Mouse (Mus musculus) left cerebral cortex, postnatal 10 days (tissue): ENCODE measurements at regions not wholly inside any gene's neighbourhood (a gene's known extent, or its start where the extent isn't known, plus 50 kb on each side); places are given as distances from the start of the nearest gene placed in this dataset.

Experiments
- DNase-seq, 2 experiments: peaks; one replicate each; pipeline ENCODE4 v3.0.0; 2021 to 2022; ENCODE audit warnings: low spot score in 2 of 2, mixed read lengths in 1 of 2; ENCODE audit errors: extremely low spot score in 1 of 2
- intact Hi-C: fragments of 180-260 bp; cut with DNase I; formaldehyde crosslinking; loops from one replicate; pipeline ENCODE4 v1.15.1; 2025

- no peak for DNase-seq
- intact Hi-C loops = no loop called here
Measured at GRCm38 (mm10) chr6:103374956-103375355, 135.4 kb upstream of the Chl1 start.

DNA sequence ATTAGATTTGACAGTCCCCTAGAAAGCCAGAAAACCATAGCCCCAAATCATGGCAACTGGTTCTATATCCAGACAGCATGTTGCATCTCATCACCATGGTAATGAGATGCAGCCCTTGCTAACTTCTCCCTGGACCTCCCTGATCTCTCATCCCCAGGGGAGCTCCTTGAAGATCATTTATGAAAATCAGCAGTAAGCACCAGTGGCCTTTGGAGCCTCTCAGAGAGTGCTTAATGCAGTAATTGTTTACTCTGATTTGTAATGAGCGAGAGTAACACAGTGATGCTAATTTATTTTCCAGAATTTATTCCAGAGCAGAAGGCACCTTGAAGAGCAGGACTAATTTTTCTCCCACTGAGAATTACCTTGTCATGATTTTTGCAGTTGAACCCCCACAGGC is 133.1 kb upstream of the Chl1 start:
- DNase-seq = no peak
- intact Hi-C loops = no loop called here

- intact Hi-C loops = no loop called here
- DNase-seq = no peak
Measured at GRCm38 (mm10) chr6:103378047-103378446, 132.3 kb upstream of the Chl1 start.

DNA sequence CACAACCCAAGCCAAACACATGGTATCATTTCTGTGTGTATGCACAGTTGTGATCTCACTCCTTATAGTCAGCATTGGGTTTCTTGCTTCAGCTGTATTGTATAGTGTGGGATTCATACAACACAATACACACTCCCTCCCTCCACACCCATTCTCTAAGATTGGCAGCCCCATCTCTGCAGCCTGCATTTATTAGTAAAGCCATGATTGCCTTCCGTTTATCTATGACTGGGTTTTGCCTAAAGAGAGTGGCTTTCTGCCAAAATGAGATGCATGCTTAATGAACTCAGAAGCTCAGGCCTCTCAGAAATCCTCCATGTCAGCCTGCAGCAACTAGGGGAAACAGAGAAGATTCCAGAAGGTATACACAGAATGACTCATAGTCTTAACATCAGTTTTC is 129.4 kb upstream of the Chl1 start:
- no peak for DNase-seq
- intact Hi-C loops = no loop called here

DNA sequence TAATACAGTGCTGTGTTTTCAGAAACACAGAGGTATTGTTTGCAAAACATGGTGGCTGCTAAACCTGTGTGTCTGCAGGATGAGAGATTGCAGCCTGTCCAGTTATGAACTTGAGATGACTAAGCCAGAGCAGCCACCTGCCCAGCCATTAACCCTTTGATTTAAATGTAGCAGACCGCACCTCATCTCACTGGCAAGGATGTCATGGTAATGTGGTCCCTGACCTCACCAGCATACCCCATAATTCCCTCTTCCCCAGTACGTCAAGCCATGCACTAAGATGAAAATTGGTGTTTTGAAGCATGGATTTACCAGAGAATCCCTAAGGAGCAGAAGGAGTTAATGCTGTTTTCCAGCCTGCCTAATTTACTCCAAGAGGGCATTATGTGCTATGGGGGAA is 128.5 kb upstream of the Chl1 start:
- intact Hi-C loops = no loop called here
- no peak for DNase-seq

DNA sequence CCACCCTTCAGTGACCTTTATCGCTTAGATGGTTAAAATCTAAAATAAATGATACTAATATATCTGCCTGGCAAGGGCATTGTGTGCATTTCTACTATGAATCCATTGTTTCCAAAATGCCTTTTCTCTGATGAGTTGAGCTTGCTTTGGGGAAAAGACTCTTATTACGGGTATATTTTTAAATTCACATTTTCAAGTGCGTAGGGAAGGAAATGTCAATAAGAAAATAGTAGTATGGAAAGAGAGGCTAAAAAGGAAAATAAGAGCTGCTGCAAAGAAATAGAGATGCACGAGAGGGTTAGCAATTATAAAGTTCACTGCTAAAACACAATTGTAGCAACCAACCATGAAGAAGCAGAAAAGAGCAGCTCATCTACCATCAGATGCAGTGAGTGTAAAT is 123.8 kb upstream of the Chl1 start:
- intact Hi-C loops = no loop called here
- DNase-seq = no peak

GRCm38 (mm10) chr6:103405961-103406360 is 104.4 kb upstream of the Chl1 start:
- DNase-seq = no peak
- intact Hi-C loops = no loop called here

GRCm38 (mm10) chr6:103414888-103415287 is 95.5 kb upstream of the Chl1 start:
- no peak for DNase-seq
- intact Hi-C loops = no loop called here

GRCm38 (mm10) chr6:103421013-103421933 is 89.1 kb upstream of the Chl1 start:
- intact Hi-C loops = no loop called here

GRCm38 (mm10) chr6:103430933-103431594 is 79.3 kb upstream of the Chl1 start:
- DNase-seq = peak in 1 of 2 experiments; percentile 23
- intact Hi-C loops = no loop called here

More at GRCm38 (mm10) chr6:103421013-103421933, 89.1 kb upstream of the Chl1 start:
- DNase-seq = no peak

- DNase-seq = no peak
- intact Hi-C loops = no loop called here
Measured at GRCm38 (mm10) chr6:103431595-103431957, 78.8 kb upstream of the Chl1 start.
